Mouse (Mus musculus) kidney, postnatal 4 days (tissue): ENCODE data around the gene Kat6b.
A peak's percentile ranks its signal among the peaks of the same experiment; 100 is the strongest.
"Not testable (repeated sequence)": the region's sequence is repeated elsewhere in the genome, so short reads cannot be mapped to it uniquely, and the experiment has no call there.

ENCODE experiments used
- DNase-seq, 2 experiments: peaks; one replicate each; pipeline ENCODE4 v3.0.0; 2021; ENCODE audit warnings: mixed read lengths in 2 of 2

Gene Kat6b

GRCm38 (mm10) chr14:21602166-21602565 is 120.9 kb downstream of the Kat6b start:
- DNase-seq: no peak

GRCm38 (mm10) chr14:21602937-21603336 is 121.7 kb downstream of the Kat6b start:
- no peak for DNase-seq

- no peak for DNase-seq
Observed at GRCm38 (mm10) chr14:21607686-21608085, 126.5 kb downstream of the Kat6b start.

- DNase-seq: no peak
Observed at GRCm38 (mm10) chr14:21608886-21609285, 127.7 kb downstream of the Kat6b start.

- DNase-seq: no peak
Observed at GRCm38 (mm10) chr14:21610224-21610623, 129.0 kb downstream of the Kat6b start.

- no peak for DNase-seq
Observed at GRCm38 (mm10) chr14:21613031-21613430, 131.8 kb downstream of the Kat6b start.

- DNase-seq: peak in 1 of 2 experiments; percentile 52
Observed at GRCm38 (mm10) chr14:21614103-21614502, 132.9 kb downstream of the Kat6b start.

- no peak for DNase-seq
Observed at GRCm38 (mm10) chr14:21615853-21616252, 134.6 kb downstream of the Kat6b start.

- no peak for DNase-seq
Observed at GRCm38 (mm10) chr14:21617221-21617980, 136.2 kb downstream of the Kat6b start.

GRCm38 (mm10) chr14:21619951-21620350 is 138.7 kb downstream of the Kat6b start:
- DNase-seq: no peak

GRCm38 (mm10) chr14:21625946-21626345 is 144.7 kb downstream of the Kat6b start:
- peak in 1 of 2 experiments; percentile 54 for DNase-seq

- DNase-seq: no peak
Observed at GRCm38 (mm10) chr14:21631665-21632200, 150.5 kb downstream of the Kat6b start.

GRCm38 (mm10) chr14:21636548-21636947 is 155.3 kb downstream of the Kat6b start:
- no peak for DNase-seq

GRCm38 (mm10) chr14:21640806-21641435 is 159.7 kb downstream of the Kat6b start:
- DNase-seq: no peak

GRCm38 (mm10) chr14:21653813-21654212 is 172.6 kb downstream of the Kat6b start:
- DNase-seq: no peak

GRCm38 (mm10) chr14:21659155-21659554 is 177.9 kb downstream of the Kat6b start:
- no peak for DNase-seq

GRCm38 (mm10) chr14:21659652-21660051 is 178.4 kb downstream of the Kat6b start:
- peak; percentile 79 to 84 for DNase-seq

- DNase-seq: peak; percentile 58 to 75
Observed at GRCm38 (mm10) chr14:21662465-21663142, 181.4 kb downstream of the Kat6b start.

- no peak for DNase-seq
Observed at GRCm38 (mm10) chr14:21669218-21669617, 188.0 kb downstream of the Kat6b start.

GRCm38 (mm10) chr14:21669633-21670421 is 188.6 kb downstream of the Kat6b start:
- DNase-seq: peak; percentile 63 to 64

GRCm38 (mm10) chr14:21670422-21671006 is 189.3 kb downstream of the Kat6b start:
- DNase-seq: not testable (repeated sequence)

- DNase-seq: no peak
Observed at GRCm38 (mm10) chr14:21673100-21673499, 191.9 kb downstream of the Kat6b start.
